Mouse (Mus musculus): ENCODE measurements around the gene Cmklr1. TPM values are rescaled to one million over a fixed set of nuclear protein-coding genes. Genes with fewer than 3 reads are reported as not detected.

The Cmklr1 gene
- polyA plus RNA-seq, 1 experiment = 2.2 TPM

- H3K27me3 ChIP-seq (ENCODE audit: control insufficient read depth, insufficient read depth, low read length) = no peaks in the 10 kb centered on the region
- peak in 1 of 2 experiments; percentile 62 for DNase-seq
- H3K4me3 ChIP-seq (replicated peaks; ENCODE audit: insufficient read depth, low read depth, low read length) = no peak overlapping the region
- TF ChIP-seq CTCF (IDR thresholded peaks at IDR 0.05; ENCODE audit: borderline replicate concordance, insufficient read depth, low read depth, low read length) (no peak), POLR2A (IDR thresholded peaks at IDR 0.05; ENCODE audit: borderline replicate concordance, insufficient read depth, low read length) (no peak)
- peaks cover 54% of the 10 kb centered on the region for H3K4me1 ChIP-seq (ENCODE audit: control insufficient read depth, insufficient read depth, low read length)
- WGBS = 31% methylated on average over 4 of the region's 4 CpGs
- no peak overlapping the region for H3K27ac ChIP-seq (ENCODE audit: insufficient read depth, low read length)
Measured at GRCm38 (mm10) chr5:113637631-113638030, 12.6 kb downstream of the Cmklr1 start.

GRCm38 (mm10) chr5:113635861-113636565 lies 14.2 kb downstream of the Cmklr1 start:
- no peak overlapping the region for H3K27ac ChIP-seq (ENCODE audit: insufficient read depth, low read length)
- no peak for DNase-seq
- peaks cover 42% of the 10 kb centered on the region for H3K4me1 ChIP-seq (ENCODE audit: control insufficient read depth, insufficient read depth, low read length)
- TF ChIP-seq POLR2A (IDR thresholded peaks at IDR 0.05; ENCODE audit: borderline replicate concordance, insufficient read depth, low read length) = no peak
- TF ChIP-seq CTCF (IDR thresholded peaks at IDR 0.05; ENCODE audit: borderline replicate concordance, insufficient read depth, low read depth, low read length) = no peak
- 87% methylated on average over 15 of the region's 15 CpGs for WGBS
- no peak overlapping the region for H3K4me3 ChIP-seq (replicated peaks; ENCODE audit: insufficient read depth, low read depth, low read length)
- no peaks in the 10 kb centered on the region for H3K27me3 ChIP-seq (ENCODE audit: control insufficient read depth, insufficient read depth, low read length)

- no peak for DNase-seq
- 88% methylated on average over 7 of the region's 7 CpGs for WGBS
- no peak overlapping the region for H3K4me3 ChIP-seq (replicated peaks; ENCODE audit: insufficient read depth, low read depth, low read length)
- TF ChIP-seq CTCF (IDR thresholded peaks at IDR 0.05; ENCODE audit: borderline replicate concordance, insufficient read depth, low read depth, low read length) = no peak
- no peak overlapping the region for H3K27ac ChIP-seq (ENCODE audit: insufficient read depth, low read length)
- H3K27me3 ChIP-seq (ENCODE audit: control insufficient read depth, insufficient read depth, low read length) = no peaks in the 10 kb centered on the region
- peaks cover 41% of the 10 kb centered on the region for H3K4me1 ChIP-seq (ENCODE audit: control insufficient read depth, insufficient read depth, low read length)
Measured at GRCm38 (mm10) chr5:113634887-113635610, 15.2 kb downstream of the Cmklr1 start.

- no peak overlapping the region for H3K4me3 ChIP-seq (replicated peaks; ENCODE audit: insufficient read depth, low read depth, low read length)
- TF ChIP-seq POLR2A (IDR thresholded peaks at IDR 0.05; ENCODE audit: borderline replicate concordance, insufficient read depth, low read length) (no peak), CTCF (IDR thresholded peaks at IDR 0.05; ENCODE audit: borderline replicate concordance, insufficient read depth, low read depth, low read length) (no peak)
- peaks cover 40% of the 10 kb centered on the region for H3K4me1 ChIP-seq (ENCODE audit: control insufficient read depth, insufficient read depth, low read length)
- no peak overlapping the region for H3K27ac ChIP-seq (ENCODE audit: insufficient read depth, low read length)
- no peaks in the 10 kb centered on the region for H3K27me3 ChIP-seq (ENCODE audit: control insufficient read depth, insufficient read depth, low read length)
- WGBS = 22% methylated on average over 13 of the region's 13 CpGs
- peak; percentile 74 to 83 for DNase-seq
Measured at GRCm38 (mm10) chr5:113634024-113634651, 16.1 kb downstream of the Cmklr1 start.

- Histone ChIP-seq H3K4me3 (replicated peaks; ENCODE audit: insufficient read depth, low read depth, low read length) (no peak overlapping the region), H3K4me1 (ENCODE audit: control insufficient read depth, insufficient read depth, low read length) (peaks cover 38% of the 10 kb centered on the region), H3K27ac (ENCODE audit: insufficient read depth, low read length) (no peak overlapping the region), H3K27me3 (ENCODE audit: control insufficient read depth, insufficient read depth, low read length) (no peaks in the 10 kb centered on the region)
- WGBS = 83% methylated on average over 9 of the region's 9 CpGs
- TF ChIP-seq POLR2A (IDR thresholded peaks at IDR 0.05; ENCODE audit: borderline replicate concordance, insufficient read depth, low read length) (no peak), CTCF (IDR thresholded peaks at IDR 0.05; ENCODE audit: borderline replicate concordance, insufficient read depth, low read depth, low read length) (no peak)
- DNase-seq = no peak
Measured at GRCm38 (mm10) chr5:113633037-113633714, 17.1 kb downstream of the Cmklr1 start.

GRCm38 (mm10) chr5:113630116-113630515 lies 20.1 kb downstream of the Cmklr1 start:
- DNase-seq = no peak
- TF ChIP-seq CTCF (IDR thresholded peaks at IDR 0.05; ENCODE audit: borderline replicate concordance, insufficient read depth, low read depth, low read length) = no peak
- no peak for TF ChIP-seq POLR2A (IDR thresholded peaks at IDR 0.05; ENCODE audit: borderline replicate concordance, insufficient read depth, low read length)
- 81% methylated on average over 10 of the region's 10 CpGs for WGBS
- Histone ChIP-seq H3K4me1 (ENCODE audit: control insufficient read depth, insufficient read depth, low read length) (peaks cover 31% of the 10 kb centered on the region), H3K4me3 (replicated peaks; ENCODE audit: insufficient read depth, low read depth, low read length) (no peak overlapping the region), H3K27me3 (ENCODE audit: control insufficient read depth, insufficient read depth, low read length) (no peaks in the 10 kb centered on the region), H3K27ac (ENCODE audit: insufficient read depth, low read length) (no peak overlapping the region)

GRCm38 (mm10) chr5:113629248-113629647 lies 21.0 kb downstream of the Cmklr1 start:
- TF ChIP-seq POLR2A (IDR thresholded peaks at IDR 0.05; ENCODE audit: borderline replicate concordance, insufficient read depth, low read length) (no peak), CTCF (IDR thresholded peaks at IDR 0.05; ENCODE audit: borderline replicate concordance, insufficient read depth, low read depth, low read length) (no peak)
- H3K27me3 ChIP-seq (ENCODE audit: control insufficient read depth, insufficient read depth, low read length) = no peaks in the 10 kb centered on the region
- H3K4me3 ChIP-seq (replicated peaks; ENCODE audit: insufficient read depth, low read depth, low read length) = no peak overlapping the region
- 82% methylated on average over 3 of the region's 3 CpGs for WGBS
- no peak overlapping the region for H3K27ac ChIP-seq (ENCODE audit: insufficient read depth, low read length)
- peaks cover 31% of the 10 kb centered on the region for H3K4me1 ChIP-seq (ENCODE audit: control insufficient read depth, insufficient read depth, low read length)
- DNase-seq = no peak
